Mouse (Mus musculus) heart, embryonic 16.5 days (tissue): ENCODE results near the gene Gm5148. TPM values are rescaled to one million over a fixed set of nuclear protein-coding genes. Genes with fewer than 3 reads are reported as not detected.

ENCODE experiments used
- ATAC-seq: fragments of 200-750 bp; cut with Nextera tagmentation; replicated peaks from 2 replicates; pipeline ENCODE4 v1.8.0; 2017; ENCODE audit warnings: moderate number of reproducible peaks; ENCODE audit not compliant: insufficient read depth, low FRiP score; ENCODE audit errors: extremely low read depth
- H3K27ac ChIP-seq: fragments of 300-500 bp; sonication (generic); 2 replicates; pipeline ENCODE4 v1.5.1; 2014; ENCODE audit warnings: mild to moderate bottlenecking, low read length, control low read depth, moderate library complexity
- H3K27me3 ChIP-seq: fragments of 300-500 bp; sonication (generic); 2 replicates; pipeline ENCODE4 v1.6.1; 2014; ENCODE audit warnings: low read length, mixed read lengths; ENCODE audit not compliant: control insufficient read depth, insufficient read depth
- H3K36me3 ChIP-seq: fragments of 300-500 bp; sonication (generic); 2 replicates; pipeline ENCODE4 v1.6.1; 2014; ENCODE audit not compliant: control insufficient read depth, insufficient read depth
- H3K4me1 ChIP-seq: fragments of 300-500 bp; sonication (generic); 2 replicates; pipeline ENCODE4 v1.6.1; 2014; ENCODE audit warnings: low read length, mixed read lengths; ENCODE audit not compliant: control insufficient read depth, insufficient read depth
- H3K4me2 ChIP-seq: fragments of 300-500 bp; sonication (generic); 2 replicates; pipeline ENCODE4 v1.6.1; 2014; ENCODE audit warnings: low read depth, mild to moderate bottlenecking, control low read depth, low read length
- H3K4me3 ChIP-seq: fragments of 300-500 bp; sonication (generic); 2 replicates; pipeline ENCODE4 v1.5.1; 2014; ENCODE audit warnings: mild to moderate bottlenecking, control low read depth, low read length
- H3K9ac ChIP-seq: fragments of 300-500 bp; sonication (generic); 2 replicates; pipeline ENCODE4 v1.6.1; 2014; ENCODE audit warnings: low read length, control low read depth
- H3K9me3 ChIP-seq: fragments of 300-500 bp; sonication (generic); replicated peaks from 2 replicates; pipeline ENCODE4 v1.6.1; 2016; ENCODE audit warnings: low read length; ENCODE audit not compliant: control insufficient read depth
- WGBS: fragments of 180-500 bp; shearing (Covaris S2); extraction: QIAGEN DNeasy Blood & Tissue Kit; methylation state at CpG from one replicate; pipeline ENCODE4 v1.1.7; 2014; 5-methylcytosine and 5-hydroxymethylcytosine counted together
- polyA plus RNA-seq: library from polyadenylated mRNA; unstranded; fragments of >200 nt; fragmentation: Nextera tagmentation; extraction: Ambion mirVana; gene quantifications from 2 replicates; pipeline ENCODE4 v1.2.1, GENCODE M21; 2015

Gene Gm5148
- polyA plus RNA-seq, 1 experiment from 2014 or later = 4.0 TPM

DNA sequence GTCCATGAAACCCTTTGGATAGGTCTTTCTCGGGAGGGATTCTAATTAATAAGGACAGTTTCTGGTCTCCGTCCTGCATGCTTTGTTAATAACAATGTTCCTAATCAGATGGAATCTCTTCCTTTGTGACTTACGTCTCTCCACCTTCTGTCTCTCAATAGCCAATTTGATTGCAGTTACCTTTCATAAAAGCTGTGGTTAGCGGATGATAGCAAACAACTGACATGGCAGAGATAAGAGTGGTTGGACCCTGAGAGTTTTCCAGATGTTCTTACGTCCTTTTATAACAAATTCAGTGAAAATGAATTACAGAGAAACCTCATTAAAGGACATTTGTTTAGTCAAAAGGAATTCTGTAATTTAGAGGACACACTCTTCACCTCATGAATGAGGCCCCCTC lies 37.5 kb upstream of the Gm5148 start:
- no peak overlapping the region for H3K9ac ChIP-seq
- no peak overlapping the region for H3K4me3 ChIP-seq
- peaks cover 12% of the 10 kb centered on the region for H3K4me1 ChIP-seq
- no peaks in the 10 kb centered on the region for H3K27me3 ChIP-seq
- H3K9me3 ChIP-seq = 0 out of 2 replicates have a peak, but pooled peaks cover 2% of the 10 kb centered on the region
- no peak for ATAC-seq
- WGBS = 85% methylated on average over 5 of the region's 5 CpGs
- no peaks in the 10 kb centered on the region for H3K36me3 ChIP-seq
- no peak overlapping the region for H3K27ac ChIP-seq
- no peak overlapping the region for H3K4me2 ChIP-seq

GRCm38 (mm10) chr3:37760866-37761265 lies 36.6 kb upstream of the Gm5148 start:
- no peaks in the 10 kb centered on the region for H3K27me3 ChIP-seq
- H3K4me3 ChIP-seq = no peak overlapping the region
- H3K4me1 ChIP-seq = peaks cover 12% of the 10 kb centered on the region
- ATAC-seq = no peak
- 55% methylated on average over 6 of the region's 6 CpGs for WGBS
- no peak overlapping the region for H3K27ac ChIP-seq
- 0 out of 2 replicates have a peak, but pooled peaks cover 2% of the 10 kb centered on the region for H3K9me3 ChIP-seq
- H3K4me2 ChIP-seq = no peak overlapping the region
- no peak overlapping the region for H3K9ac ChIP-seq
- no peaks in the 10 kb centered on the region for H3K36me3 ChIP-seq

GRCm38 (mm10) chr3:37758611-37759322 lies 34.5 kb upstream of the Gm5148 start:
- peak overlapping the region; percentile 51 for H3K4me2 ChIP-seq
- 30% methylated on average over 9 of the region's 9 CpGs for WGBS
- H3K27me3 ChIP-seq = no peaks in the 10 kb centered on the region
- peak overlapping the region; percentile 2; the same call in 1 of the 2 replicates for H3K9ac ChIP-seq
- peak overlapping the region; percentile 54 for H3K27ac ChIP-seq
- H3K9me3 ChIP-seq = no peaks in the 10 kb centered on the region
- H3K36me3 ChIP-seq = no peaks in the 10 kb centered on the region
- peak overlapping the region; percentile 27 for H3K4me3 ChIP-seq
- peak; percentile 31; the same call in 1 of the 2 replicates for ATAC-seq
- peaks cover 12% of the 10 kb centered on the region for H3K4me1 ChIP-seq

DNA sequence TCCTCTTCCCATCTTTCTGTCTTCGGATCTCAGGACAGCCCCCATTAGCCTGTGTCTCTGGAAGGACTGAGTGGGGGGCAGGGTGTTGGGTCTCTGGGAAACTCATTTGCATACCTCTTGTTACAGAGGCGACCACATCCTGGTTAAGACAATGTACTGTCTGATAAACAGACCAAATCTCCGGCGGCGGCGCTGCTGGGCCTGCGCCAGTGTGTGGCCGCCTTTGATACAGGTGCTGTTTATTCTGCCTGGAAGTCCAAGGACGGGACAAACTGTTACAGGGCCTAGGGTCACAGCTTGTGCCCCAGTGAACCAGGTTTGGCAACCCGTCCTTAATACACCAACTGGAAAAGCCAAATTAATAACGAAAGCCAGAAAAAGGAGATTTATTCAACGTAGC lies 33.8 kb upstream of the Gm5148 start:
- 4% methylated on average over 12 of the region's 12 CpGs for WGBS

DNA sequence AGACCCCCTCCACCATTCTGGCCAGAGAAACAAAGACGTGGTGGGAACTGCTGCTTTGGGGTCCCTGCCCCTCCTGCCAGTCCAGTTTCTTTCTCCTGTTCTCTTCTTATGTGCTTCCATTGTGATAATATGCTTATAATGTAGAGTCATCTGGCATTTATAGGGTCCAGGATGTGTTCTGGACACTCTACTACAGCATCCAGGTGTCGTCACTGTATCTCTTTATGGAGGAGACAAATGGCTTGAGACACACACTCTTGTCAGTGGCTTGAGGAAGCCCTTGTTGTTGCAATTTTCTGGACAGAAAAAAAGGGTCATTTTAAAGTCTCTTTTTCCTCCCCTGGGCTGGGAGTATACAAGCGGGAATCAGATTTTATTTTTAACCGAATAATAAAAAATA lies 33.3 kb upstream of the Gm5148 start:
- ATAC-seq = no peak
- Histone ChIP-seq H3K27ac (no peak overlapping the region), H3K36me3 (no peaks in the 10 kb centered on the region), H3K4me2 (peak overlapping the region; percentile 51), H3K4me3 (no peak overlapping the region; the same call in 1 of the 2 replicates), H3K9me3 (no peaks in the 10 kb centered on the region), H3K9ac (no peak overlapping the region; the same call in 1 of the 2 replicates), H3K27me3 (no peaks in the 10 kb centered on the region), H3K4me1 (peaks cover 12% of the 10 kb centered on the region)
- WGBS = 41% methylated on average over 4 of the region's 4 CpGs

More for the DNA sequence above, 33.8 kb upstream of the Gm5148 start:
- ATAC-seq = peak; percentile 70
- H3K4me3 ChIP-seq = peak overlapping the region; percentile 27
- H3K9ac ChIP-seq = peak overlapping the region; percentile 2; the same call in 1 of the 2 replicates
- H3K27me3 ChIP-seq = no peaks in the 10 kb centered on the region
- peaks cover 12% of the 10 kb centered on the region for H3K4me1 ChIP-seq
- peak overlapping the region; percentile 54 for H3K27ac ChIP-seq
- no peaks in the 10 kb centered on the region for H3K36me3 ChIP-seq
- H3K4me2 ChIP-seq = peak overlapping the region; percentile 51
- H3K9me3 ChIP-seq = no peaks in the 10 kb centered on the region

- no peak overlapping the region for H3K27ac ChIP-seq
- no peak overlapping the region for H3K9ac ChIP-seq
- ATAC-seq = no peak
- no peaks in the 10 kb centered on the region for H3K9me3 ChIP-seq
- H3K4me1 ChIP-seq = peaks cover 12% of the 10 kb centered on the region
- no peaks in the 10 kb centered on the region for H3K27me3 ChIP-seq
- WGBS = 74% methylated on average over 2 of the region's 2 CpGs
- no peak overlapping the region for H3K4me2 ChIP-seq
- no peaks in the 10 kb centered on the region for H3K36me3 ChIP-seq
- no peak overlapping the region for H3K4me3 ChIP-seq
Observed at GRCm38 (mm10) chr3:37756005-37756404, 31.7 kb upstream of the Gm5148 start.

GRCm38 (mm10) chr3:37754639-37755038 lies 30.3 kb upstream of the Gm5148 start:
- no peak for ATAC-seq
- no peaks in the 10 kb centered on the region for H3K27me3 ChIP-seq
- H3K27ac ChIP-seq = no peak overlapping the region
- no peak overlapping the region for H3K4me2 ChIP-seq
- H3K36me3 ChIP-seq = no peaks in the 10 kb centered on the region
- H3K9me3 ChIP-seq = no peaks in the 10 kb centered on the region
- no peak overlapping the region for H3K4me3 ChIP-seq
- H3K9ac ChIP-seq = no peak overlapping the region
- H3K4me1 ChIP-seq = peaks cover 12% of the 10 kb centered on the region
- WGBS = 84% methylated on average over 3 of the region's 3 CpGs

- 70% methylated on average over 3 of the region's 3 CpGs for WGBS
- H3K4me2 ChIP-seq = no peak overlapping the region
- H3K9me3 ChIP-seq = no peaks in the 10 kb centered on the region
- no peaks in the 10 kb centered on the region for H3K36me3 ChIP-seq
- H3K9ac ChIP-seq = no peak overlapping the region
- no peak for ATAC-seq
- no peaks in the 10 kb centered on the region for H3K27me3 ChIP-seq
- no peak overlapping the region for H3K27ac ChIP-seq
- H3K4me1 ChIP-seq = peaks cover 8% of the 10 kb centered on the region
- H3K4me3 ChIP-seq = no peak overlapping the region
Observed at GRCm38 (mm10) chr3:37753148-37753547, 28.9 kb upstream of the Gm5148 start.

- Histone ChIP-seq H3K9ac (no peak overlapping the region), H3K27ac (peak overlapping the region; percentile 39), H3K27me3 (no peaks in the 10 kb centered on the region), H3K4me3 (no peak overlapping the region), H3K4me2 (no peak overlapping the region), H3K36me3 (no peaks in the 10 kb centered on the region), H3K4me1 (0 out of 2 replicates have a peak, but pooled peaks cover 2% of the 10 kb centered on the region), H3K9me3 (no peaks in the 10 kb centered on the region)
- 72% methylated on average over 16 of the region's 16 CpGs for WGBS
- no peak for ATAC-seq
Observed at GRCm38 (mm10) chr3:37748002-37748733, 23.9 kb upstream of the Gm5148 start.
